In genomic region chr11:58914461-58915028, GRCm38 (mm10) we compare ENCODE assay signal across 8 mouse cellular contexts. TPM values are rescaled to one million over a fixed set of nuclear protein-coding genes. Genes with fewer than 3 reads are reported as not detected.
DNase-seq lines count a peak whose midpoint lies in the region; ATAC-seq and TF ChIP-seq lines count a peak whose summit lies in the region.

No protein-coding gene starts in this region.

- no peak for TF ChIP-seq POLR2A in testis, adult 2 months (IDR thresholded peaks at IDR 0.05; ENCODE audit: control insufficient read depth, low read depth, low read length)

- no peak for ATAC-seq in limb, embryonic 12.5 days (ENCODE audit: insufficient number of reproducible peaks, insufficient read depth, low FRiP score, low TSS enrichment, low read depth)
- ATAC-seq in midbrain, embryonic 13.5 days, result no peak

- H3K4me1 ChIP-seq in testis, adult 2 months (ENCODE audit: control insufficient read depth, insufficient read depth, low read length), result peaks cover 25% of the 10 kb centered on the region
- peaks cover 5% of the 10 kb centered on the region; the same call in 1 of the 2 replicates for H3K4me1 ChIP-seq in limb, embryonic 12.5 days (replicated peaks)
- H3K4me1 ChIP-seq in midbrain, embryonic 13.5 days (replicated peaks), result peaks cover 9% of the 10 kb centered on the region

- peak overlapping the region; percentile 56 for H3K9ac ChIP-seq in limb, embryonic 12.5 days (replicated peaks)
- H3K9ac ChIP-seq in midbrain, embryonic 13.5 days (replicated peaks), result peak overlapping the region; percentile 50; the same call in 1 of the 2 replicates

- peak overlapping the region; percentile 45 for H3K4me3 ChIP-seq in testis, adult 2 months (ENCODE audit: control insufficient read depth, low read depth, low read length)
- H3K4me3 ChIP-seq in limb, embryonic 12.5 days (replicated peaks), result peak overlapping the region; percentile 32
- H3K4me3 ChIP-seq in midbrain, embryonic 13.5 days (replicated peaks), result peak overlapping the region; percentile 27

- H3K27me3 ChIP-seq in testis, adult 2 months (ENCODE audit: control insufficient read depth, insufficient read depth, low read length), result no peaks in the 10 kb centered on the region
- H3K27me3 ChIP-seq in limb, embryonic 12.5 days, result no peaks in the 10 kb centered on the region
- H3K27me3 ChIP-seq in midbrain, embryonic 13.5 days, result no peaks in the 10 kb centered on the region

- no peak for DNase-seq in testis, postnatal 10 days (ENCODE audit: low spot score)
- DNase-seq in cerebellum, postnatal 36 days, result peak; percentile 31 to 43
- peak; percentile 34 to 55 for DNase-seq in heart, postnatal 10 days
- DNase-seq in layer of hippocampus, postnatal 14 days (ENCODE audit: low spot score in 2 of 2), result no peak
- DNase-seq in adrenal gland, adult 8-10 months, result no peak

- intact Hi-C loops in heart, postnatal 10 days (cut with DNase I), result loop anchor here (10.0 kb wide), 1 partner anchor 510 kb away; no protein-coding TSS in a partner anchor

- peak overlapping the region; percentile 61 for H3K4me2 ChIP-seq in limb, embryonic 12.5 days
- peak overlapping the region; percentile 52 for H3K4me2 ChIP-seq in midbrain, embryonic 13.5 days (replicated peaks)

- H3K27ac ChIP-seq in testis, adult 2 months (ENCODE audit: control insufficient read depth, insufficient read depth, low read depth, low read length), result no peak overlapping the region
- peak overlapping the region; percentile 3; the same call in 1 of the 2 replicates for H3K27ac ChIP-seq in limb, embryonic 12.5 days
- H3K27ac ChIP-seq in midbrain, embryonic 13.5 days, result no peak overlapping the region

- no peaks in the 10 kb centered on the region for H3K36me3 ChIP-seq in testis, adult 2 months (ENCODE audit: control insufficient read depth, insufficient read depth, low read length)
- no peaks in the 10 kb centered on the region for H3K36me3 ChIP-seq in limb, embryonic 12.5 days
- H3K36me3 ChIP-seq in midbrain, embryonic 13.5 days, result no peaks in the 10 kb centered on the region

- no peak; the same call in 1 of the 2 replicates for TF ChIP-seq CTCF in testis, adult 2 months (IDR thresholded peaks at IDR 0.05; ENCODE audit: control insufficient read depth, insufficient read depth, insufficient replicate concordance, low read depth, low read length)

- H3K9me3 ChIP-seq in limb, embryonic 12.5 days, result no peaks in the 10 kb centered on the region
- H3K9me3 ChIP-seq in midbrain, embryonic 13.5 days, result no peaks in the 10 kb centered on the region

- WGBS in limb, embryonic 12.5 days, result 14% methylated on average over 17 of the region's 17 CpGs
- WGBS in midbrain, embryonic 13.5 days, result 18% methylated on average over 17 of the region's 17 CpGs

RNA-seq across cellular contexts. Expression of gene Btnl10, which starts 3.2 kb away (rescaled TPM):
- polyA plus RNA-seq in testis, adult 2 months (2012; rRNA removed), result 6.8 and 10.1 TPM in 2 replicates
- under 1 TPM in 1 of 2 experiments, not detected in 1; 0.12 TPM for total RNA-seq in heart, postnatal 10 days (2021)
- polyA plus RNA-seq in limb, embryonic 12.5 days (2016; fragmentation: Nextera tagmentation; extraction: Ambion mirVana), result 0.25 TPM in 1 of 2 replicates, not detected in the other
- polyA plus RNA-seq in midbrain, embryonic 13.5 days (2015; fragmentation: Nextera tagmentation; extraction: Ambion mirVana), result not detected in 2 replicates
- total RNA-seq in layer of hippocampus, postnatal 14 days (2021), result under 1 TPM; 0.12 to 0.29 TPM
- total RNA-seq in adrenal gland, adult 8-10 months (2022), result not detected

RNA-seq across cellular contexts. Expression of gene Zfp39, which starts 10.5 kb away (rescaled TPM):
- 23.7 and 35.2 TPM in 2 replicates for polyA plus RNA-seq in testis, adult 2 months (2012; rRNA removed)
- 1 to 10 TPM; 5.2 to 6.1 TPM for total RNA-seq in heart, postnatal 10 days (2021)
- 4.9 and 6.6 TPM in 2 replicates for polyA plus RNA-seq in limb, embryonic 12.5 days (2016; fragmentation: Nextera tagmentation; extraction: Ambion mirVana)
- 4.4 and 5.2 TPM in 2 replicates for polyA plus RNA-seq in midbrain, embryonic 13.5 days (2015; fragmentation: Nextera tagmentation; extraction: Ambion mirVana)
- 1 to 10 TPM; 8.8 to 8.9 TPM for total RNA-seq in layer of hippocampus, postnatal 14 days (2021)
- 1 to 10 TPM; 3.8 to 6.3 (median 5.8) TPM for total RNA-seq in adrenal gland, adult 8-10 months (2022)

RNA-seq across cellular contexts. Expression of gene Rnf187, which starts 24.2 kb away (rescaled TPM):
- 215 and 247 TPM in 2 replicates for polyA plus RNA-seq in testis, adult 2 months (2012; rRNA removed)
- total RNA-seq in heart, postnatal 10 days (2021), result 100 to 1,000 TPM; 162 to 173 TPM
- 306 and 315 TPM in 2 replicates for polyA plus RNA-seq in limb, embryonic 12.5 days (2016; fragmentation: Nextera tagmentation; extraction: Ambion mirVana)
- 453 and 491 TPM in 2 replicates for polyA plus RNA-seq in midbrain, embryonic 13.5 days (2015; fragmentation: Nextera tagmentation; extraction: Ambion mirVana)
- total RNA-seq in layer of hippocampus, postnatal 14 days (2021), result 100 to 1,000 TPM; 501 to 506 TPM
- 100 to 1,000 TPM; 179 to 200 (median 190) TPM for total RNA-seq in adrenal gland, adult 8-10 months (2022)

RNA-seq across cellular contexts. Expression of gene Hist3h2ba, which starts 34.2 kb away (rescaled TPM):
- polyA plus RNA-seq in testis, adult 2 months (2012; rRNA removed), result 8.7 and 8.9 TPM in 2 replicates
- total RNA-seq in heart, postnatal 10 days (2021), result 10 to 100 TPM; 11.0 to 13.0 TPM
- polyA plus RNA-seq in limb, embryonic 12.5 days (2016; fragmentation: Nextera tagmentation; extraction: Ambion mirVana), result 22.6 and 28.5 TPM in 2 replicates
- 383 and 402 TPM in 2 replicates for polyA plus RNA-seq in midbrain, embryonic 13.5 days (2015; fragmentation: Nextera tagmentation; extraction: Ambion mirVana)
- 100 to 1,000 TPM; 117 to 123 TPM for total RNA-seq in layer of hippocampus, postnatal 14 days (2021)
- 10 to 100 TPM in 2 of 4 experiments, 1 to 10 TPM in 2; 3.3 to 12.2 (median 7.8) TPM for total RNA-seq in adrenal gland, adult 8-10 months (2022)

RNA-seq across cellular contexts. Expression of gene Hist3h2a, which starts 39.9 kb away (rescaled TPM):
- 6.4 and 6.5 TPM in 2 replicates for polyA plus RNA-seq in testis, adult 2 months (2012; rRNA removed)
- 10 to 100 TPM; 33.2 to 36.7 TPM for total RNA-seq in heart, postnatal 10 days (2021)
- 26.2 and 27.9 TPM in 2 replicates for polyA plus RNA-seq in limb, embryonic 12.5 days (2016; fragmentation: Nextera tagmentation; extraction: Ambion mirVana)
- polyA plus RNA-seq in midbrain, embryonic 13.5 days (2015; fragmentation: Nextera tagmentation; extraction: Ambion mirVana), result 149 and 155 TPM in 2 replicates
- total RNA-seq in layer of hippocampus, postnatal 14 days (2021), result 10 to 100 TPM; 59.7 to 62.5 TPM
- total RNA-seq in adrenal gland, adult 8-10 months (2022), result 10 to 100 TPM; 18.8 to 28.5 (median 26.2) TPM

Comparison
In these comparisons a context has a peak if more than half of its experiments do, and no peak if none do; other contexts are left out.
1. DNase-seq: peak in cerebellum, postnatal 36 days (2 of 2) and heart, postnatal 10 days (2 of 2); none in testis, postnatal 10 days (single experiment), layer of hippocampus, postnatal 14 days (0 of 2) and adrenal gland, adult 8-10 months (single experiment).
2. Peak in every context shown above with its lines, with median percentiles within 50 percentile points of each other: H3K4me3 ChIP-seq.